In genomic region chr3:37173285-37173684, GRCm38 (mm10) we compare ENCODE assay signal across 25 mouse cellular contexts. TPM values are rescaled to one million over a fixed set of nuclear protein-coding genes. Genes with fewer than 3 reads are reported as not detected.
A peak's percentile ranks its signal among the peaks of the same experiment; 100 is the strongest.
DNase-seq lines count a peak whose midpoint lies in the region; ATAC-seq and TF ChIP-seq lines count a peak whose summit lies in the region.
"Had no signal": no experiment of that assay in that cellular context is flagged by ENCODE, and none has a peak within 500 bp of the region (broad histone marks: within the 10 kb centered on the region; RNA-seq: fewer than 3 reads in every experiment).

No protein-coding gene starts in this region.

- no peaks in the 10 kb centered on the region for H3K79me3 ChIP-seq in C2C12 (ENCODE audit: low read depth)

- WGBS in kidney, embryonic 16.5 days: 90% methylated on average over 8 of the region's 8 CpGs

- H3K9ac ChIP-seq in MEL (ENCODE audit: control insufficient read depth, low read depth, low read length, poor library complexity, severe bottlenecking): no peak overlapping the region
- no peak overlapping the region for H3K9ac ChIP-seq in kidney, embryonic 16.5 days (replicated peaks; ENCODE audit: low read length)
- H3K9ac ChIP-seq: forebrain, embryonic 15.5 days; heart, embryonic 13.5 days; liver, postnatal 0 days; neural tube, embryonic 13.5 days had no signal

- TF ChIP-seq CTCF in C2C12 (IDR thresholded peaks at IDR 0.05; ENCODE audit: control insufficient read depth, insufficient read depth, insufficient read length) (no peak), MEL (IDR thresholded peaks at IDR 0.05 in 2 of 3, conservative IDR thresholded peaks at IDR 0.05 in 1 of 3; ENCODE audit: control insufficient read depth in 1 of 3, insufficient read depth in 1 of 3, low read depth in 2 of 3, low read length in 3 of 3, poor library complexity in 1 of 3, severe bottlenecking in 1 of 3) (no peak)
- TF ChIP-seq CTCF in layer of hippocampus, adult 2 months (conservative IDR thresholded peaks at IDR 0.05): no peak

- H3K4me3 ChIP-seq in C2C12 (ENCODE audit: insufficient read depth, poor library complexity, severe bottlenecking) (no peak overlapping the region), MEL (ENCODE audit: control insufficient read depth in 1 of 2, insufficient read depth in 1 of 2, low read depth in 2 of 2, low read length in 2 of 2) (no peak overlapping the region)
- H3K4me3 ChIP-seq in layer of hippocampus, adult 2 months: no peak overlapping the region
- no peak overlapping the region for H3K4me3 ChIP-seq in kidney, embryonic 16.5 days (ENCODE audit: low read length)
- H3K4me3 ChIP-seq: forebrain, embryonic 15.5 days; heart, embryonic 13.5 days; neural tube, embryonic 13.5 days had no signal

- peak; percentile 63 for DNase-seq in MEL (ENCODE audit: low read depth, low spot score)
- DNase-seq in left cerebral cortex, postnatal 25 days (ENCODE audit: low spot score in 2 of 2): no peak
- DNase-seq in layer of hippocampus, adult 2 months (ENCODE audit: low spot score in 2 of 2): no peak
- no peak for DNase-seq in cerebellum, postnatal 14 days
- DNase-seq: adrenal gland, adult 2 months; cerebellum, adult 2 months; embryo, embryonic 11 days; heart, postnatal 4 days; kidney, adult 9 months; kidney, postnatal 4 days; liver; liver, postnatal 0 days; right cerebral cortex, postnatal 14 days had no signal

- peak; percentile 42 to 56; a peak in 3 of 4 replicates for TF ChIP-seq EP300 in MEL (IDR thresholded peaks at IDR 0.05; ENCODE audit: low read depth in 1 of 2, low read length in 2 of 2)

- H3K27me3 ChIP-seq in C2C12 (ENCODE audit: control insufficient read depth, insufficient read depth, insufficient read length): no peaks in the 10 kb centered on the region
- H3K27me3 ChIP-seq in MEL (ENCODE audit: control insufficient read depth in 1 of 2, insufficient read depth in 2 of 2, low read length in 2 of 2): peaks cover 0 to 3% of the 10 kb centered on the region in 2 experiments; a peak in 2 of 4 replicates
- no peaks in the 10 kb centered on the region for H3K27me3 ChIP-seq in kidney, embryonic 16.5 days (ENCODE audit: insufficient read depth, low read length)
- H3K27me3 ChIP-seq: forebrain, embryonic 15.5 days; heart, embryonic 13.5 days; neural tube, embryonic 13.5 days had no signal

- TF ChIP-seq RAD21 in MEL (IDR thresholded peaks at IDR 0.05; ENCODE audit: low read depth, low read length): no peak

- H3K79me2 ChIP-seq in C2C12 (ENCODE audit: control insufficient read depth, insufficient read depth) (no peaks in the 10 kb centered on the region), MEL (ENCODE audit: control insufficient read depth, insufficient read depth, low read length, poor library complexity) (no peaks in the 10 kb centered on the region)

- ATAC-seq in common myeloid progenitor, adult 5-6 weeks (replicated peaks; ENCODE audit: low read depth, poor library complexity, severe bottlenecking): peak; percentile 92
- ATAC-seq in megakaryocyte, adult 5-6 weeks (ENCODE audit: poor library complexity, severe bottlenecking): peak; percentile 85
- no peak for ATAC-seq in kidney, embryonic 16.5 days (ENCODE audit: low FRiP score, low TSS enrichment)
- ATAC-seq: forebrain, embryonic 15.5 days; liver, postnatal 0 days had no signal

- H3K36me3 ChIP-seq in C2C12 (ENCODE audit: control insufficient read depth, insufficient read depth): no peaks in the 10 kb centered on the region
- H3K36me3 ChIP-seq in MEL (ENCODE audit: control insufficient read depth in 1 of 2, insufficient read depth in 2 of 2, low read length in 2 of 2): peaks cover 0 to 5% of the 10 kb centered on the region in 2 experiments; a peak in 2 of 4 replicates
- no peaks in the 10 kb centered on the region for H3K36me3 ChIP-seq in kidney, embryonic 16.5 days (ENCODE audit: insufficient read depth, low read length)
- H3K36me3 ChIP-seq: forebrain, embryonic 15.5 days; heart, embryonic 13.5 days; neural tube, embryonic 13.5 days had no signal

- H3K4me1 ChIP-seq in MEL (ENCODE audit: control insufficient read depth in 1 of 2, insufficient read depth in 2 of 2, low read length in 2 of 2): peaks cover 0 to 5% of the 10 kb centered on the region in 2 experiments; a peak in 1 of 4 replicates
- no peaks in the 10 kb centered on the region for H3K4me1 ChIP-seq in kidney, embryonic 16.5 days (ENCODE audit: insufficient read depth, low read length)
- H3K4me1 ChIP-seq: forebrain, embryonic 15.5 days; heart, embryonic 13.5 days; neural tube, embryonic 13.5 days had no signal

- no peak overlapping the region for H3ac ChIP-seq in C2C12 (ENCODE audit: control insufficient read depth, insufficient read length, low read depth)

- H3K4me2 ChIP-seq in kidney, embryonic 16.5 days (replicated peaks; ENCODE audit: low read depth, low read length): no peak overlapping the region
- H3K4me2 ChIP-seq: forebrain, embryonic 15.5 days; heart, embryonic 13.5 days; neural tube, embryonic 13.5 days had no signal

- H3K27ac ChIP-seq in MEL (ENCODE audit: control insufficient read depth, low read depth, low read length): no peak overlapping the region
- H3K27ac ChIP-seq in layer of hippocampus, adult 2 months: no peak overlapping the region
- no peak overlapping the region for H3K27ac ChIP-seq in kidney, embryonic 16.5 days (ENCODE audit: low read length)
- H3K27ac ChIP-seq: forebrain, embryonic 15.5 days; heart, embryonic 13.5 days; neural tube, embryonic 13.5 days; stomach, postnatal 0 days had no signal

- H3K9me3 ChIP-seq in MEL (replicated peaks; ENCODE audit: insufficient read depth, low read length): no peaks in the 10 kb centered on the region
- no peaks in the 10 kb centered on the region for H3K9me3 ChIP-seq in kidney, embryonic 16.5 days (ENCODE audit: low read length)
- H3K9me3 ChIP-seq: forebrain, embryonic 15.5 days; heart, embryonic 13.5 days; neural tube, embryonic 13.5 days had no signal

- intact Hi-C loops in left cerebral cortex, postnatal 25 days (cut with DNase I): no loop called here

- TF ChIP-seq POLR2A in MEL (IDR thresholded peaks at IDR 0.05; ENCODE audit: control insufficient read depth in 1 of 2, insufficient read depth in 1 of 2, low read depth in 1 of 2, low read length in 2 of 2, poor library complexity in 1 of 2): no peak

TF ChIP-seq in C2C12, 6 proteins besides CTCF, POLR2A, EP300 and RAD21:
- TF ChIP-seq CEBPB (IDR thresholded peaks at IDR 0.05; ENCODE audit: low read depth) (peak; percentile 50), FOSL1 (IDR thresholded peaks at IDR 0.05; ENCODE audit: insufficient read depth, low read length, poor library complexity, severe bottlenecking) (no peak), MYOD1 (IDR thresholded peaks at IDR 0.05; ENCODE audit: control insufficient read depth, insufficient read length, low read depth) (no peak), MAX (IDR thresholded peaks at IDR 0.05) (no peak)

TF ChIP-seq in MEL, 35 proteins besides CTCF, POLR2A, EP300 and RAD21 (continues in another document):
- TF ChIP-seq TCF12 (IDR thresholded peaks at IDR 0.05; ENCODE audit: low read depth, low read length) (peak; percentile 34; the same call in 1 of the 2 replicates), HCFC1 (IDR thresholded peaks at IDR 0.05; ENCODE audit: low read depth, low read length) (no peak), SIN3A (IDR thresholded peaks at IDR 0.05; ENCODE audit: low read length) (no peak), KAT2A (conservative IDR thresholded peaks at IDR 0.05; ENCODE audit: low read depth, low read length) (no peak), CHD1 (IDR thresholded peaks at IDR 0.05; ENCODE audit: low read depth, low read length) (no peak), MEF2A (IDR thresholded peaks at IDR 0.05; ENCODE audit: extremely low read depth, insufficient replicate concordance, low read depth, low read length, poor library complexity, severe bottlenecking) (no peak), ZC3H11A (IDR thresholded peaks at IDR 0.05; ENCODE audit: low read depth, low read length) (no peak), POLR2AphosphoS2 (IDR thresholded peaks at IDR 0.05; ENCODE audit: low read length) (no peak), MAZ (IDR thresholded peaks at IDR 0.05; ENCODE audit: low read depth, low read length) (no peak), USF2 (IDR thresholded peaks at IDR 0.05; ENCODE audit: borderline replicate concordance in 1 of 2, insufficient read depth in 1 of 2, low read depth in 1 of 2, low read length in 2 of 2) (no peak), GABPA (IDR thresholded peaks at IDR 0.05; ENCODE audit: low read depth, low read length) (no peak), ELF1 (IDR thresholded peaks at IDR 0.05; ENCODE audit: low read depth, low read length) (no peak), MAFK (IDR thresholded peaks at IDR 0.05; ENCODE audit: borderline replicate concordance, low read depth, low read length) (no peak), MYB (IDR thresholded peaks at IDR 0.05; ENCODE audit: low read depth, low read length) (no peak), ZNF384 (IDR thresholded peaks at IDR 0.05; ENCODE audit: low read depth, low read length) (peak; percentile 83), NELFE (IDR thresholded peaks at IDR 0.05; ENCODE audit: low read depth, low read length) (no peak), USF1 (IDR thresholded peaks at IDR 0.05; ENCODE audit: low read depth, low read length) (no peak), ETS1 (IDR thresholded peaks at IDR 0.05; ENCODE audit: low read depth, low read length) (peak; percentile 42; the same call in 1 of the 2 replicates)

RNA-seq across cellular contexts. Expression of gene Il2, which starts 47.5 kb away (rescaled TPM):
- not detected for polyA plus RNA-seq in C2C12 (2012; fragmentation: generic; extraction: Trizol)
- total RNA-seq in MEL (2012; rRNA removed): not detected in 2 replicates
- polyA plus RNA-seq in MEL (2012; ENCODE audit: insufficient read depth in 1 of 2, insufficient read length in 2 of 2, low read depth in 1 of 2, low replicate concordance in 2 of 2, missing spikeins in 1 of 2): not detected
- total RNA-seq in common myeloid progenitor, adult 5-6 weeks (2017): not detected in 2 replicates
- 0.18 and 0.89 TPM in 2 replicates for total RNA-seq in megakaryocyte, adult 5-6 weeks (2015)
- not detected in 2 replicates for total RNA-seq in megakaryocyte, adult 5-6 weeks (2017)
- not detected for total RNA-seq in left cerebral cortex, postnatal 25 days (2021)
- total RNA-seq in layer of hippocampus, adult 2 months (2021): not detected
- polyA plus RNA-seq in kidney, embryonic 16.5 days (2015; fragmentation: Nextera tagmentation; extraction: Ambion mirVana): 0.34 TPM in 1 of 2 replicates, not detected in the other
- total RNA-seq: adrenal gland, adult 2 months; heart, postnatal 4 days; layer of hippocampus, postnatal 25 days; left cerebral cortex, postnatal 36 days; midbrain, postnatal 0 days had no signal
- polyA plus RNA-seq: adrenal gland, adult 2 months; gonadal fat pad, adult 2 months; liver, postnatal 0 days had no signal

RNA-seq across cellular contexts. Expression of gene Il21, which starts 59.2 kb away (rescaled TPM):
- not detected for polyA plus RNA-seq in C2C12 (2012; fragmentation: generic; extraction: Trizol)
- not detected in 2 replicates for total RNA-seq in MEL (2012; rRNA removed)
- polyA plus RNA-seq in MEL (2012; ENCODE audit: insufficient read depth in 1 of 2, insufficient read length in 2 of 2, low read depth in 1 of 2, low replicate concordance in 2 of 2, missing spikeins in 1 of 2): not detected
- total RNA-seq in common myeloid progenitor, adult 5-6 weeks (2017): not detected in 2 replicates
- total RNA-seq in megakaryocyte, adult 5-6 weeks (2015): not detected in 2 replicates
- not detected in 2 replicates for total RNA-seq in megakaryocyte, adult 5-6 weeks (2017)
- under 1 TPM in 1 of 2 experiments, not detected in 1; 0.48 TPM for total RNA-seq in left cerebral cortex, postnatal 25 days (2021)
- under 1 TPM in 1 of 2 experiments, not detected in 1; 0.26 TPM for total RNA-seq in layer of hippocampus, adult 2 months (2021)
- not detected in 2 replicates for polyA plus RNA-seq in kidney, embryonic 16.5 days (2015; fragmentation: Nextera tagmentation; extraction: Ambion mirVana)
- total RNA-seq: adrenal gland, adult 2 months; heart, postnatal 4 days; left cerebral cortex, postnatal 36 days; midbrain, postnatal 0 days had no signal
- polyA plus RNA-seq: adrenal gland, adult 2 months; forebrain, embryonic 15.5 days; gonadal fat pad, adult 2 months; heart, embryonic 13.5 days; liver, postnatal 0 days; midbrain, postnatal 0 days; neural tube, embryonic 13.5 days; stomach, postnatal 0 days had no signal
